Mouse (Mus musculus): ENCODE data around the gene Rbm14. TPM values are rescaled to one million over a fixed set of nuclear protein-coding genes. Genes with fewer than 3 reads are reported as not detected.

The Rbm14 gene
- polyA plus RNA-seq, 1 experiment from 2014 or later: 108 TPM

DNA sequence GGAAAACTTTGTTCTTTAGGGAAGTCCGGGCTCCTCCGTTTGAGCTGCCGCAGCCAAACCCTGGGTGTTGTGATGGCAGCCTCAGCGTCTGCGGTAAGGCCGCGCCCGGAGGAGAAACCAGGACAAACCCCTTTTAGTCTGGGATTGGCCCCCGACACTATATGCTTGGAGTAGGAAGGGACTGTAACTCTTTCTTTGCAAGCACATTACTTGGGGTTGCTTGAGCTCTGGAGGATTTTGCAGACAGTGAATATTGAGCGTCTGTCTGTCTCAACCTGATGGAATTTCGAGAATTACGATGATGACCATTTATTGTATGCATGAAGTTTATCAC, 442 bp upstream of the Rbm14 start:
- no peak for ATAC-seq (ENCODE audit: low FRiP score, low read depth)
- 4% methylated on average over 12 of the region's 12 CpGs for WGBS

GRCm38 (mm10) chr19:4810746-4811062, 730 bp downstream of the Rbm14 start:
- H3K9ac ChIP-seq (replicated peaks): peak overlapping the region; percentile 83
- H3K27me3 ChIP-seq: no peaks in the 10 kb centered on the region
- peak overlapping the region; percentile 87 for H3K4me3 ChIP-seq
- WGBS: under 1% methylated on average over 17 of the region's 17 CpGs
- peak overlapping the region; percentile 91 for H3K27ac ChIP-seq (replicated peaks)
- no peaks in the 10 kb centered on the region for H3K9me3 ChIP-seq
- H3K4me1 ChIP-seq: peaks cover 22% of the 10 kb centered on the region
- H3K4me2 ChIP-seq (replicated peaks): peak overlapping the region; percentile 95
- no peak for ATAC-seq (ENCODE audit: low FRiP score, low read depth)
- H3K36me3 ChIP-seq: no peaks in the 10 kb centered on the region

More for the DNA sequence above, 442 bp upstream of the Rbm14 start:
- H3K27me3 ChIP-seq: no peaks in the 10 kb centered on the region
- H3K9ac ChIP-seq (replicated peaks): peak overlapping the region; percentile 72
- peak overlapping the region; percentile 87 for H3K4me3 ChIP-seq
- no peaks in the 10 kb centered on the region for H3K36me3 ChIP-seq
- H3K4me2 ChIP-seq (replicated peaks): peak overlapping the region; percentile 95
- H3K4me1 ChIP-seq: peaks cover 22% of the 10 kb centered on the region
- H3K9me3 ChIP-seq: no peaks in the 10 kb centered on the region
- peak overlapping the region; percentile 91 for H3K27ac ChIP-seq (replicated peaks)

DNA sequence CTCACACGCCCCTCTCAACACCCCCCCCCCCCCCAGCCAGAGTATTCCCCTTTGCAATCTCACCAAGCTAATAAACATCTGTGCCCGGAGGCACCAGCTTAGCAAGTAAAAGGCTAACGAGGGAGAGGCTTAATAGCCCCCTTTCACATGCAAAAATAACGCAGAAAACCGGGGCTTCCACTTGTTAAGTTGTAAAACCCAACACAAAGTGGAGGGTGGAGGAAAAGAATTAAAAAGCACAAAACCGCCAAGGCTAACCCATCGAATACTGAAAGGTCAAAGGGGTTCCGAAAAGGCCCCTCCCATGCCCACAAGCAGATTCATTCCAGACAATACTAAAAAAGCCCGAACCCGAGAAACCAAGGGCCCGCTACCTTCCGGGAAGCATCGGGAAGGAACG, 1.1 kb downstream of the Rbm14 start:
- no peaks in the 10 kb centered on the region for H3K36me3 ChIP-seq
- ATAC-seq (ENCODE audit: low FRiP score, low read depth): no peak
- no peaks in the 10 kb centered on the region for H3K9me3 ChIP-seq
- H3K27me3 ChIP-seq: no peaks in the 10 kb centered on the region
- H3K4me3 ChIP-seq: peak overlapping the region; percentile 87
- H3K4me2 ChIP-seq (replicated peaks): peak overlapping the region; percentile 95
- H3K9ac ChIP-seq (replicated peaks): peak overlapping the region; percentile 83
- H3K27ac ChIP-seq (replicated peaks): peak overlapping the region; percentile 91; the same call in 1 of the 2 replicates
- 0% methylated on average over 14 of the region's 14 CpGs for WGBS
- peaks cover 22% of the 10 kb centered on the region for H3K4me1 ChIP-seq

GRCm38 (mm10) chr19:4803283-4803682, 8.2 kb downstream of the Rbm14 start:
- Histone ChIP-seq H3K27ac (replicated peaks) (no peak overlapping the region), H3K4me3 (no peak overlapping the region), H3K9me3 (no peaks in the 10 kb centered on the region), H3K4me2 (replicated peaks) (no peak overlapping the region), H3K36me3 (peaks cover 54% of the 10 kb centered on the region), H3K4me1 (peaks cover 8% of the 10 kb centered on the region), H3K27me3 (no peaks in the 10 kb centered on the region), H3K9ac (replicated peaks) (no peak overlapping the region)
- ATAC-seq (ENCODE audit: low FRiP score, low read depth): no peak
- WGBS: 82% methylated on average over 10 of the region's 10 CpGs

- ATAC-seq (ENCODE audit: low FRiP score, low read depth): no peak
- peaks cover 60% of the 10 kb centered on the region for H3K36me3 ChIP-seq
- WGBS: over 99% methylated on average over 7 of the region's 7 CpGs
- H3K9ac ChIP-seq (replicated peaks): no peak overlapping the region
- H3K4me2 ChIP-seq (replicated peaks): no peak overlapping the region
- H3K27ac ChIP-seq (replicated peaks): no peak overlapping the region
- H3K4me3 ChIP-seq: no peak overlapping the region
- peaks cover 3% of the 10 kb centered on the region; the same call in 1 of the 2 replicates for H3K4me1 ChIP-seq
- H3K27me3 ChIP-seq: no peaks in the 10 kb centered on the region
- H3K9me3 ChIP-seq: no peaks in the 10 kb centered on the region
Measured at GRCm38 (mm10) chr19:4802691-4803091, 8.7 kb downstream of the Rbm14 start.

GRCm38 (mm10) chr19:4799083-4799482, 12.4 kb downstream of the Rbm14 start:
- ATAC-seq (ENCODE audit: low FRiP score, low read depth): no peak
- Histone ChIP-seq H3K27me3 (no peaks in the 10 kb centered on the region), H3K36me3 (peaks cover 60% of the 10 kb centered on the region), H3K9ac (replicated peaks) (no peak overlapping the region), H3K4me1 (peaks cover 10% of the 10 kb centered on the region; the same call in 1 of the 2 replicates), H3K4me2 (replicated peaks) (no peak overlapping the region), H3K9me3 (no peaks in the 10 kb centered on the region), H3K4me3 (no peak overlapping the region), H3K27ac (replicated peaks) (no peak overlapping the region)
- 92% methylated on average over 5 of the region's 5 CpGs for WGBS

DNA sequence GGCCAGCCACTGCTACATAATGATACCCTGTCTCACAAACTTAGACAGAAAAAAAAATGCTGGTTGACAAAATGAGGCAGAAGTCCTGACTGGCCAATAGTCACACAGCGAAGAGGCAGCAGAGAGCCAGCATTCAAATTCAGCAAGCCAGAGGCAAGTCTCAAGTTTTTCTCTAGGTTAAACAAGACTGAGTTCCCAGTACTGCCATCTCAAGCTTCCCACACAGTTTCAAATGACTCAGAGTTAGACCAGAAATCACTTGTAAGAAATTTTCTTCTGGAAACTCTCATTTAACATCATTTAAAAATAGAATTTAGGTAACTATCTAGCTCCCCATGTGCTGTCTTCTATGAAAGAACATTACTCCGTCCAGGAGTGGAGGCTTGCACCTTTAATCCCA, 13.6 kb downstream of the Rbm14 start:
- H3K9me3 ChIP-seq: no peaks in the 10 kb centered on the region
- H3K27me3 ChIP-seq: no peaks in the 10 kb centered on the region
- H3K9ac ChIP-seq (replicated peaks): no peak overlapping the region
- ATAC-seq (ENCODE audit: low FRiP score, low read depth): no peak
- 100% methylated on average over 2 of the region's 2 CpGs for WGBS
- H3K4me3 ChIP-seq: no peak overlapping the region
- no peak overlapping the region for H3K4me2 ChIP-seq (replicated peaks)
- H3K36me3 ChIP-seq: peaks cover 50% of the 10 kb centered on the region
- H3K27ac ChIP-seq (replicated peaks): no peak overlapping the region
- peaks cover 7% of the 10 kb centered on the region; the same call in 1 of the 2 replicates for H3K4me1 ChIP-seq

DNA sequence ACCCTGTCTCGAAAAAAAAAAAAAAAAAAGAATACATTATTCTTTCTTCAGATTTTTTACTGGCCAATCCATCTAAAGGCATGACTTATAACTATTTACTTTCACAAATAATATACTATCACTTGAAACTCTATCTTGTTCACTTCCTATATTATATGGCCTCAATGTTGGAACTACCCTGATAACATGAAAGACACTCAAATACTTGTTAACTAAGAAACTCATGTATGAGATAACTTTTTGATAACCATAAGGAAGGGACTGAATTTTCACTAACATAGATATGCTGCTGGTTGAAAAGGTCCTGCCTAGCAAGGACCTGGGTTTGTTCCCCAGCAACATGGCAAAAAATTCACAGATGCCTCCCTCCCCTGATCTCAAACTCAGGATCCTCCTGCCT, 15.5 kb downstream of the Rbm14 start:
- Histone ChIP-seq H3K27me3 (no peaks in the 10 kb centered on the region), H3K4me2 (replicated peaks) (no peak overlapping the region), H3K4me1 (peaks cover 22% of the 10 kb centered on the region), H3K27ac (replicated peaks) (no peak overlapping the region), H3K9me3 (no peaks in the 10 kb centered on the region), H3K9ac (replicated peaks) (no peak overlapping the region), H3K36me3 (peaks cover 44% of the 10 kb centered on the region), H3K4me3 (no peak overlapping the region)
- ATAC-seq (ENCODE audit: low FRiP score, low read depth): no peak
- 89% methylated on average over 1 of the region's 1 CpGs for WGBS

DNA sequence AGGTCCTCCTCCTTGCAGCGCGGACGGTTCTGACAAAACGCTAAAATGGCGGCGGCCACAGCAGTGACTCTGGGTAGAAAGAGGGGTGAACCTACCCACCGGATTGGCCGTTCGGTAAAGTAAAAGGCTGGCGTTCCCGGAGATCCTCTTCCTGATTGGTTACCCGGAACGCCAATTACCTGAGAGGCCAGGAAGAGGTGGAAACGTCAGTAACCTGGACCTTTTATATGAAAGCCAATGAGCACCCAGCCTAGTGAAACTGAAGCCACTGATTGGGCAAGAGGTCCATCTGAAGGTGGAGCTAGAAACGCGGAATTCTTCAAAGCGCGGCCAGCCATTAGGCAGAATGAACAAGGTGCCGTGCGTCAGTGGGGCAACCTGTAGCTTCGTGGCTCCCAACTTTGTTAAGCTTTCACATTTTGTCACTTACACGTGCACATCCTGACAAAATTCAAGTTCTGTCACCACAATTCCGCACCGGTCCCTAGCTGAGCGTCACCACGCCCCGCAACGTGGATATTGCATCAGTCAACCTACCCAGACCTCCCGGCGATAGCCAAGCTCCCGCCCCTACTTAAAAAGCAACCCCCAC, 17.5 kb downstream of the Rbm14 start, which contains the start of gene Rbm4:
TSS of gene Rbm4 (minus strand) at position 71 of the 592 bp plus-strand sequence.
- ATAC-seq (ENCODE audit: low FRiP score, low read depth): peak; percentile 99
- peak within 1 kb of the TSS; percentile 79 for H3K27ac ChIP-seq (replicated peaks)
- no peaks in the 10 kb centered on the region for H3K9me3 ChIP-seq
- H3K27me3 ChIP-seq: no peaks in the 10 kb centered on the region
- peaks cover 36% of the 10 kb centered on the region for H3K36me3 ChIP-seq
- H3K4me2 ChIP-seq (replicated peaks): peak within 1 kb of the TSS; percentile 85
- peak within 1 kb of the TSS; percentile 71 for H3K9ac ChIP-seq (replicated peaks)
- H3K4me3 ChIP-seq: peak within 1 kb of the TSS; percentile 64
- under 1% methylated on average over 31 of the region's 31 CpGs for WGBS
- peaks cover 41% of the 10 kb centered on the region for H3K4me1 ChIP-seq

- Histone ChIP-seq H3K4me1 (peaks cover 41% of the 10 kb centered on the region), H3K36me3 (peaks cover 31% of the 10 kb centered on the region), H3K9ac (replicated peaks) (peak overlapping the region; percentile 71), H3K9me3 (no peaks in the 10 kb centered on the region), H3K4me3 (peak overlapping the region; percentile 64), H3K27ac (replicated peaks) (peak overlapping the region; percentile 79), H3K4me2 (replicated peaks) (peak overlapping the region; percentile 85), H3K27me3 (no peaks in the 10 kb centered on the region)
- under 1% methylated on average over 16 of the region's 16 CpGs for WGBS
- ATAC-seq (ENCODE audit: low FRiP score, low read depth): peak; percentile 35
Measured at GRCm38 (mm10) chr19:4793281-4793830, 18.1 kb downstream of the Rbm14 start.

- H3K36me3 ChIP-seq: peaks cover 80% of the 10 kb centered on the region
- no peaks in the 10 kb centered on the region for H3K27me3 ChIP-seq
- no peak for ATAC-seq (ENCODE audit: low FRiP score, low read depth)
- peaks cover 34% of the 10 kb centered on the region for H3K4me1 ChIP-seq
- 98% methylated on average over 2 of the region's 2 CpGs for WGBS
- H3K9ac ChIP-seq (replicated peaks): no peak overlapping the region
- H3K4me3 ChIP-seq: no peak overlapping the region
- H3K4me2 ChIP-seq (replicated peaks): no peak overlapping the region
- H3K27ac ChIP-seq (replicated peaks): no peak overlapping the region
- H3K9me3 ChIP-seq: no peaks in the 10 kb centered on the region
Measured at GRCm38 (mm10) chr19:4786313-4786712, 25.1 kb downstream of the Rbm14 start.

GRCm38 (mm10) chr19:4785206-4785605, 26.2 kb downstream of the Rbm14 start:
- peaks cover 77% of the 10 kb centered on the region for H3K36me3 ChIP-seq
- H3K27me3 ChIP-seq: no peaks in the 10 kb centered on the region
- no peak overlapping the region for H3K4me2 ChIP-seq (replicated peaks)
- no peak overlapping the region for H3K27ac ChIP-seq (replicated peaks)
- no peak for ATAC-seq (ENCODE audit: low FRiP score, low read depth)
- no peaks in the 10 kb centered on the region for H3K9me3 ChIP-seq
- WGBS: 90% methylated on average over 7 of the region's 7 CpGs
- no peak overlapping the region for H3K9ac ChIP-seq (replicated peaks)
- H3K4me1 ChIP-seq: peaks cover 23% of the 10 kb centered on the region
- no peak overlapping the region for H3K4me3 ChIP-seq

- ATAC-seq (ENCODE audit: low FRiP score, low read depth): no peak
- 93% methylated on average over 2 of the region's 2 CpGs for WGBS
- H3K4me3 ChIP-seq: no peak overlapping the region
- H3K4me2 ChIP-seq (replicated peaks): no peak overlapping the region
- H3K9me3 ChIP-seq: no peaks in the 10 kb centered on the region
- H3K27ac ChIP-seq (replicated peaks): no peak overlapping the region
- H3K27me3 ChIP-seq: no peaks in the 10 kb centered on the region
- H3K36me3 ChIP-seq: peaks cover 72% of the 10 kb centered on the region
- peaks cover 12% of the 10 kb centered on the region for H3K4me1 ChIP-seq
- no peak overlapping the region for H3K9ac ChIP-seq (replicated peaks)
Measured at GRCm38 (mm10) chr19:4782891-4783290, 28.5 kb downstream of the Rbm14 start.
